Mouse (Mus musculus): ENCODE data around the gene Gm28308.

DNA sequence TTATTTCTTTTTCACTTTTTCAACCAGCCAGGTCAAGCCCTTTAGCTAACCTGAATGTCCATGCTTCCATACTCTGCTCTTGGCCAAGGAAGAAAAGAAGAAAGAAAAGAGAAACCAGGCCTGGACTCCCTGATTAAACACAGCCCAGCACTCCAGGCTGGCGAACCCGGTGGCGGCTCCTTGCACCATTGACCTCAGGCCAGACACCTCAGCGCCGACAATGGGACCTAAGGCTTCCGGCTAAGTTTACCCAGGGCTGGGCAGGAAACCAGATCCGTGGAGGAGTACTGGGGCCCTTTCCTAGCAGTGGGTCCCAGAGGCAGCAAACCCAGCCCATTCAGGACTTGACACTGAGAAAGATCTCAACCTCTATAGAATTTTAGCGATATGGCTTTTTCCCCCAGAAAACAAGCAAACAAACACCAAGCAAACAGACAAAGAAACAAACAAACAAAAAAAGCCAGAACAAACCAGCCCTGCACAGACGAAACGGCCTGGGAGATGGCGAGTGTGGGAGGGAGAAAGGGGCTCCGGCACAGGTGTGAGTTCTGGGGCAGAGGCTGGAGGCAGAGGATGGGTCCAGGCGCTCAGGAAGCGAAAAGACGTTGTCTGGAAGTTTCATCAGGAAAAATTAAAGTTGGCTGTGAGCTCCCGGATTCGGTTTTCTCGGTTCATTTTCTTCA is 18.9 kb upstream of the Gm28308 start:
- TF ChIP-seq CTCF (IDR thresholded peaks at IDR 0.05) (no peak), POLR2A (IDR thresholded peaks at IDR 0.05; ENCODE audit: insufficient read depth, low read depth, low read length) (no peak)

Measured in heart, adult 2 months (tissue).